Mouse (Mus musculus) limb, embryonic 15.5 days (tissue): Measurements from ENCODE around the gene Gga1. TPM values are rescaled to one million over a fixed set of nuclear protein-coding genes. Genes with fewer than 3 reads are reported as not detected.
"Not testable (repeated sequence)": the region's sequence is repeated elsewhere in the genome, so short reads cannot be mapped to it uniquely, and the experiment has no call there.

Experiments
- ATAC-seq: fragments of 200-750 bp; cut with Nextera tagmentation; 2 replicates; pipeline ENCODE4 v1.8.0; 2017; ENCODE audit warnings: low read depth, moderate TSS enrichment; ENCODE audit not compliant: insufficient number of reproducible peaks, low FRiP score, low TSS enrichment
- H3K27ac ChIP-seq: fragments of 300-500 bp; sonication (generic); 2 replicates; pipeline ENCODE4 v1.5.1; 2015; ENCODE audit warnings: moderate library complexity, mild to moderate bottlenecking, inconsistent platforms
- H3K27me3 ChIP-seq: fragments of 300-500 bp; sonication (generic); 2 replicates; pipeline ENCODE4 v1.6.1; 2015; ENCODE audit warnings: inconsistent platforms
- H3K36me3 ChIP-seq: fragments of 300-500 bp; sonication (generic); 2 replicates; pipeline ENCODE4 v1.6.1; 2015; ENCODE audit warnings: inconsistent platforms
- H3K4me1 ChIP-seq: fragments of 300-500 bp; sonication (generic); 2 replicates; pipeline ENCODE4 v1.6.1; 2015; ENCODE audit warnings: inconsistent platforms
- H3K4me2 ChIP-seq: fragments of 300-500 bp; sonication (generic); 2 replicates; pipeline ENCODE4 v1.6.1; 2015; ENCODE audit warnings: mild to moderate bottlenecking, inconsistent platforms
- H3K4me3 ChIP-seq: fragments of 300-500 bp; sonication (generic); 2 replicates; pipeline ENCODE4 v1.5.1; 2015; ENCODE audit warnings: mild to moderate bottlenecking, inconsistent platforms
- H3K9ac ChIP-seq: fragments of 300-500 bp; sonication (generic); 2 replicates; pipeline ENCODE4 v1.6.1; 2015; ENCODE audit warnings: inconsistent platforms
- H3K9me3 ChIP-seq: fragments of 300-500 bp; sonication (generic); 2 replicates; pipeline ENCODE4 v1.6.1; 2016; ENCODE audit warnings: inconsistent platforms
- WGBS: fragments of 180-500 bp; shearing (Covaris S2); methylation state at CpG from one replicate; pipeline ENCODE4 v1.1.7; 2015; 5-methylcytosine and 5-hydroxymethylcytosine counted together
- polyA plus RNA-seq: library from polyadenylated mRNA; unstranded; fragments of >200 nt; fragmentation: Nextera tagmentation; extraction: Ambion mirVana; gene quantifications from 2 replicates; pipeline ENCODE4 v1.2.1, GENCODE M21; 2015

The Gga1 gene
- polyA plus RNA-seq, 1 experiment from 2014 or later: 53.2 TPM

- H3K9ac ChIP-seq, H3K36me3 ChIP-seq, H3K27ac ChIP-seq, H3K27me3 ChIP-seq, H3K9me3 ChIP-seq, H3K4me3 ChIP-seq, H3K4me2 ChIP-seq, ATAC-seq: not testable (repeated sequence)
- 83% methylated on average over 7 of the region's 7 CpGs for WGBS
- peaks cover 47% of the 10 kb centered on the region for H3K4me1 ChIP-seq
These were observed 30.2 kb upstream of the Gga1 start for GRCm38 (mm10) chr15:78846805-78847204.

DNA sequence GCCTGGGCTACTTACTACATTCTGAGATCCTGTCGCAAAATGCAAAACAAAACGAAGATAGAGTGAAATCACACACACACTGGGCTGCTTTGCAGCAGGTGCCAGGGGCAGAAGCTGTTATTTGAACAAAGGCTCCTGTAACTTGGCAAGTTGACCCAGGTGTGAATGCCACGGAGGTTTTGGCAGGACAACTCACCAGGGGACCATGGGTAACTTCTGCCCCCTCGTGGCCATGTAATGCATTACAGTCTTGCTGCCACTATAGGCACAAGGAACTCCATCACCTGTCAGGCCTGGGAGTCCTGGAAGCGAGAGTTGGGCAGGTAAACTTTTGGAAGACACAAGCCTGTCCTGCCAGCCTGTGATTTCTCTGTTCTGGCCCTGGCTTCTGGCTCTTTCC, 28.5 kb upstream of the Gga1 start:
- Histone ChIP-seq H3K27ac (no peak overlapping the region), H3K36me3 (peaks cover 7% of the 10 kb centered on the region), H3K4me1 (peaks cover 35% of the 10 kb centered on the region), H3K9me3 (no peaks in the 10 kb centered on the region), H3K4me3 (no peak overlapping the region), H3K27me3 (peaks cover 7% of the 10 kb centered on the region; the same call in 1 of the 2 replicates), H3K9ac (no peak overlapping the region), H3K4me2 (no peak overlapping the region)
- WGBS: 28% methylated on average over 5 of the region's 5 CpGs
- ATAC-seq: no peak

GRCm38 (mm10) chr15:78849485-78849884, 27.5 kb upstream of the Gga1 start:
- no peak for ATAC-seq
- WGBS: 90% methylated on average over 12 of the region's 12 CpGs
- Histone ChIP-seq H3K4me2 (no peak overlapping the region), H3K4me1 (peaks cover 25% of the 10 kb centered on the region), H3K4me3 (no peak overlapping the region), H3K9ac (no peak overlapping the region), H3K27ac (no peak overlapping the region), H3K27me3 (no peaks in the 10 kb centered on the region), H3K36me3 (peaks cover 7% of the 10 kb centered on the region), H3K9me3 (no peaks in the 10 kb centered on the region)

DNA sequence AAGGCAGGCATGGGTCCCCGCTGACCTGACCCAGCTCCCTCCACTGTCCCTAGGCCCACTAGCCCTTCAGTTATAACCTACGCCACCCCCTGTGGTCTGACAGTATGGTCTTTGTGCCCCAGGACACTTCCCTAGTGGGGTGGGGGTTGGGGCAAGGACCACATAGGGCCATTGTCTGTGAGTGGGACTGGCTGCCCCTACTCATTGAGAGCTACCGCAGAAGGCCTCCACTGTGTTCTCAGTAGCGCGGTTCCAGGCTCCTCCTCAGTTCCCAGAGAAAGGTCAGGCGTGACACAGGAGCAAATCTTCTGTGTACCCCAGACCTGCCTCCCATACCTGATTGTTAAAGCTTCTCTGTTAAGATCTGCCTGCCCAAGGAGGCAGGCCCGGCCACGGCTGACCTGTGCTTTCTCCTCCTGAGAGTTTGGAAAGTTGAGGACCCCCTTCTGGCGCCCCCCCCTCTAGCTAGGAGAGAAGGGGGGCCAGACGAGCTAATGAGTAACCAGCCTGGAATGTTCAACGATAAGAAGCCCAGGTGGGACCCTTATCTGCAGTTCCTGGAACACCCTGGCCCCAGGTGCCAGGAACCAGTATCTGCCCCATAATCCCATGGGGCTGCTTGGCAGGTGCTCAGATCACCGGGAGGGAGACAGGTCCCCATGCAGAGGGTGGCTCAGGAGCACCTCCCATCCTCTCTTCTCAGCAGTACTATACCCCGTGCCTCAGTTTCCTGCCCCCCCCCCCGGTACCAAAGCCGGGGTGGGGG, 26.7 kb upstream of the Gga1 start:
- H3K36me3 ChIP-seq: peaks cover 7% of the 10 kb centered on the region
- no peak overlapping the region for H3K9ac ChIP-seq
- no peak overlapping the region for H3K4me3 ChIP-seq
- no peak for ATAC-seq
- no peaks in the 10 kb centered on the region for H3K9me3 ChIP-seq
- no peaks in the 10 kb centered on the region for H3K27me3 ChIP-seq
- H3K4me2 ChIP-seq: no peak overlapping the region
- no peak overlapping the region for H3K27ac ChIP-seq
- H3K4me1 ChIP-seq: peaks cover 17% of the 10 kb centered on the region
- WGBS: 74% methylated on average over 14 of the region's 15 CpGs

- no peak overlapping the region for H3K4me2 ChIP-seq
- no peaks in the 10 kb centered on the region for H3K27me3 ChIP-seq
- peaks cover 7% of the 10 kb centered on the region for H3K36me3 ChIP-seq
- peaks cover 10% of the 10 kb centered on the region for H3K4me1 ChIP-seq
- H3K9me3 ChIP-seq: no peaks in the 10 kb centered on the region
- H3K9ac ChIP-seq: no peak overlapping the region
- WGBS: 72% methylated on average over 6 of the region's 6 CpGs
- H3K27ac ChIP-seq: no peak overlapping the region
- ATAC-seq: no peak
- H3K4me3 ChIP-seq: no peak overlapping the region
These were observed 26.0 kb upstream of the Gga1 start for GRCm38 (mm10) chr15:78850944-78851343.

DNA sequence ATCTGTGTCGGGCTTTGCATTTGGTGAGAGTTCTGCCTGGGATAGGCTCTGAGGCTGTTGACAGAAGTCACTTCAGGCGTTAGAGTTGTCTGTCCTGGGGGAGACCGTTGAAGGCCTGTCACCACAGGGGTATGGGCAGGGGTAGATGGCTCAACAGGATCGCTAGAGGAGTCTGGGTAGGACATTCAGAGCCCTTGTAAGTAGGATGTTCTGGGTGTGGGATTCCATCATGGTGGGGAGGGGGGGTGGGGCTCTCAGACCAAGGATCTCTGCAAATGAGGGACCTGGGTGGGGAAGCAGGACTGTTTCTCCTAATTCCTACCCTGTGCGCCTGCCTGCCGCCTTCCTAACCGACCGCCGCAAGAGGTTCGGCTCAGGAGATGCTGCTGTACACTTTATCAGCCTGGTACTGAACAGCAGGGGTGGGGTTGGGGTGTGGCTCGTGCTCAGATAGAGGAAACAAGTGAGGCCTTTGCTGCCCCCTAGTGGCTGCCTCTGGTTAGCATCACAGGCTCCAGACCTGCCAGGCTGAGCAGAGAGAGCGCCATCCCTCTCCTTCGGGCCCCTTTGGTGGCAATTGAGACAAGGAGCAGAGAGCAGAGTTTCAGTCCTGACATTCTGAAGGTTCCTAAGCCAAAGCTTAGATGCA, 25.4 kb upstream of the Gga1 start:
- 15% methylated on average over 13 of the region's 13 CpGs for WGBS
- H3K27ac ChIP-seq: no peak overlapping the region
- H3K36me3 ChIP-seq: peaks cover 7% of the 10 kb centered on the region
- no peak overlapping the region for H3K9ac ChIP-seq
- H3K27me3 ChIP-seq: no peaks in the 10 kb centered on the region
- peak; percentile 64; the same call in 1 of the 2 replicates for ATAC-seq
- no peak overlapping the region for H3K4me3 ChIP-seq
- H3K4me2 ChIP-seq: peak overlapping the region; percentile 17; the same call in 1 of the 2 replicates
- H3K4me1 ChIP-seq: peaks cover 7% of the 10 kb centered on the region; the same call in 1 of the 2 replicates
- H3K9me3 ChIP-seq: no peaks in the 10 kb centered on the region

- H3K27me3 ChIP-seq: no peaks in the 10 kb centered on the region
- H3K27ac ChIP-seq: no peak within 1 kb of the TSS
- no peak within 1 kb of the TSS for H3K4me2 ChIP-seq
- no peak for ATAC-seq
- H3K4me1 ChIP-seq: peaks cover 7% of the 10 kb centered on the region; the same call in 1 of the 2 replicates
- 75% methylated on average over 8 of the region's 8 CpGs for WGBS
- no peak within 1 kb of the TSS for H3K4me3 ChIP-seq
- no peaks in the 10 kb centered on the region for H3K9me3 ChIP-seq
- H3K9ac ChIP-seq: no peak within 1 kb of the TSS
- no peaks in the 10 kb centered on the region for H3K36me3 ChIP-seq
These were observed 21.6 kb upstream of the Gga1 start, which contains the start of gene Lgals2 for GRCm38 (mm10) chr15:78855303-78855965. Gene Lgals2 (minus strand): TSS chr15:78855529.

GRCm38 (mm10) chr15:78857009-78857408, 20.0 kb upstream of the Gga1 start:
- H3K9me3 ChIP-seq: no peaks in the 10 kb centered on the region
- H3K4me1 ChIP-seq: 0 out of 2 replicates have a peak, but pooled peaks cover under 1% of the 10 kb centered on the region
- no peaks in the 10 kb centered on the region for H3K36me3 ChIP-seq
- ATAC-seq: no peak
- no peak overlapping the region for H3K4me3 ChIP-seq
- no peaks in the 10 kb centered on the region for H3K27me3 ChIP-seq
- WGBS: 71% methylated on average over 7 of the region's 7 CpGs
- no peak overlapping the region for H3K4me2 ChIP-seq
- H3K9ac ChIP-seq: no peak overlapping the region
- no peak overlapping the region for H3K27ac ChIP-seq

DNA sequence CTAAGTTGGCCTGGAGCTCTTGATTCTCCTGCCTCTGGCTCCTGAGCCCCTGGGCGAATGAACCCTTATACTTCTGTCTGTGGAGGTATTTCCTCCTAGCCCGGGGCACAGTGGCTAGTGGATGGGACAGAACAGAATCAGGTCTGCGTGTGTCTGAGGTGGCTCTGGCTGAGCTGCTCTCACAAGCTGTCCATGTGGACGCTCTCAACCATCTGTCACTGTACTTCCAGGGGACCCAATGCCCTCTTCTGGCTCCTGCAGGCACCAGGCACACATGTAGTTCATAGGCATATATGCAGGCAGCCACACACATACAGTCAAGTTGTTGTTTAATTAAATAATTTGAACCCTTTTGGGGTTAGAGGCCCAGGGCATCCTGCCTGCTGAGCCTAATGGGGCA, 17.7 kb upstream of the Gga1 start:
- no peak overlapping the region for H3K4me3 ChIP-seq
- H3K36me3 ChIP-seq: no peaks in the 10 kb centered on the region
- no peaks in the 10 kb centered on the region for H3K27me3 ChIP-seq
- no peak overlapping the region for H3K9ac ChIP-seq
- H3K4me1 ChIP-seq: peaks cover 6% of the 10 kb centered on the region
- no peak overlapping the region for H3K27ac ChIP-seq
- no peaks in the 10 kb centered on the region for H3K9me3 ChIP-seq
- WGBS: 73% methylated on average over 4 of the region's 4 CpGs
- no peak overlapping the region for H3K4me2 ChIP-seq
- no peak for ATAC-seq

- Histone ChIP-seq H3K4me3 (no peak overlapping the region), H3K4me1 (peaks cover 6% of the 10 kb centered on the region), H3K9me3 (no peaks in the 10 kb centered on the region), H3K36me3 (no peaks in the 10 kb centered on the region), H3K9ac (no peak overlapping the region), H3K27me3 (no peaks in the 10 kb centered on the region), H3K4me2 (no peak overlapping the region), H3K27ac (no peak overlapping the region)
- ATAC-seq: no peak
- 68% methylated on average over 6 of the region's 6 CpGs for WGBS
These were observed 17.3 kb upstream of the Gga1 start for GRCm38 (mm10) chr15:78859714-78860113.

GRCm38 (mm10) chr15:78862280-78862679, 14.7 kb upstream of the Gga1 start:
- no peak overlapping the region for H3K4me2 ChIP-seq
- H3K9ac ChIP-seq: no peak overlapping the region
- H3K36me3 ChIP-seq: no peaks in the 10 kb centered on the region
- no peaks in the 10 kb centered on the region for H3K9me3 ChIP-seq
- no peaks in the 10 kb centered on the region for H3K27me3 ChIP-seq
- H3K4me3 ChIP-seq: no peak overlapping the region
- peaks cover 6% of the 10 kb centered on the region for H3K4me1 ChIP-seq
- no peak for ATAC-seq
- 88% methylated on average over 5 of the region's 5 CpGs for WGBS
- no peak overlapping the region for H3K27ac ChIP-seq

DNA sequence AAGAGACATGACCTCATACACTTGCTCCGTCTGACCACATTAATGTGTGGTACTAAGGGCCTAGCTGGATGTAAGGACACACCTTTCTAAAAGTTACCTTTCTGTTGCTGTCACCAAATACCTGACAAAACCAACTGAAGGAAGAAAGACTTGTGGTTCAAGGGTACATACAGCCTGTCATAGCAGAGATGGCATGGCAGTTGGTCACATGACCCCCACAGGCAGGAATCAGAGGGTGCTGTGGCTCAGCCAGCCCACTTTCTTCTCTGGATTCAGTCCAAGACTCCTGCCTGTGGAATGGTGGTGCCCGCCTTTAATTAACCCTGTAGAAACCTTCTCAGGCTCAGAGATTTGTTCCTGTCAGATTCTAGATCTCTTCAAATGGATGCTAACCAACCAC, 13.8 kb upstream of the Gga1 start:
- no peak overlapping the region for H3K4me3 ChIP-seq
- H3K4me1 ChIP-seq: peaks cover 8% of the 10 kb centered on the region
- no peaks in the 10 kb centered on the region for H3K9me3 ChIP-seq
- no peak for ATAC-seq
- no peak overlapping the region for H3K9ac ChIP-seq
- H3K27ac ChIP-seq: 0 out of 2 replicates have a peak overlapping the region, but pooled peaks have one; percentile 0
- H3K36me3 ChIP-seq: no peaks in the 10 kb centered on the region
- no peak overlapping the region for H3K4me2 ChIP-seq
- H3K27me3 ChIP-seq: no peaks in the 10 kb centered on the region
- WGBS: 49% methylated on average over 2 of the region's 2 CpGs
